Mouse (Mus musculus) T-helper 17 cell (primary cell): ENCODE results near the gene Ttc28.

Source experiments
- in situ Hi-C, 2 experiments: fragments of 300-600 bp; cut with MboI, MseI; formaldehyde crosslinking; loops; 1 replicate in 1 of 2; 2 replicates in 1 of 2; pipeline ENCODE4 v1.15.1; 2025; ENCODE audit warnings: high pct_unique_total_duplicates in 2 of 2

The Ttc28 gene

GRCm38 (mm10) chr5:110949791-110950190, 70.2 kb downstream of the Ttc28 start:
- in situ Hi-C loops = no loop called here

GRCm38 (mm10) chr5:110958196-110958595, 78.6 kb downstream of the Ttc28 start:
- in situ Hi-C loops = no loop called here

- in situ Hi-C loops = no loop called here
Measured at GRCm38 (mm10) chr5:110960067-110960466, 80.5 kb downstream of the Ttc28 start.

- in situ Hi-C loops = no loop called here
Measured at GRCm38 (mm10) chr5:110960890-110961289, 81.3 kb downstream of the Ttc28 start.

- in situ Hi-C loops = no loop called here
Measured at GRCm38 (mm10) chr5:110967483-110968055, 88.0 kb downstream of the Ttc28 start.

- in situ Hi-C loops = no loop called here
Measured at GRCm38 (mm10) chr5:110968566-110968965, 89.0 kb downstream of the Ttc28 start.

- in situ Hi-C loops = no loop called here
Measured at GRCm38 (mm10) chr5:110970162-110970780, 90.7 kb downstream of the Ttc28 start.

- in situ Hi-C loops = no loop called here
Measured at GRCm38 (mm10) chr5:110976721-110977120, 97.1 kb downstream of the Ttc28 start.

- in situ Hi-C loops = no loop called here
Measured at GRCm38 (mm10) chr5:110977796-110978195, 98.2 kb downstream of the Ttc28 start.

GRCm38 (mm10) chr5:110978461-110978860, 98.9 kb downstream of the Ttc28 start:
- in situ Hi-C loops = no loop called here

- in situ Hi-C loops = no loop called here
Measured at GRCm38 (mm10) chr5:110979011-110979860, 99.6 kb downstream of the Ttc28 start.

- in situ Hi-C loops = no loop called here
Measured at GRCm38 (mm10) chr5:110979861-110980346, 100.3 kb downstream of the Ttc28 start.

GRCm38 (mm10) chr5:110980576-110980975, 101.0 kb downstream of the Ttc28 start:
- in situ Hi-C loops = no loop called here

GRCm38 (mm10) chr5:110982436-110982835, 102.8 kb downstream of the Ttc28 start:
- in situ Hi-C loops = no loop called here

- in situ Hi-C loops = no loop called here
Measured at GRCm38 (mm10) chr5:110984136-110984681, 104.6 kb downstream of the Ttc28 start.

GRCm38 (mm10) chr5:110996835-110997539, 117.4 kb downstream of the Ttc28 start:
- in situ Hi-C loops = no loop called here

- in situ Hi-C loops = no loop called here
Measured at GRCm38 (mm10) chr5:110997692-110998091, 118.1 kb downstream of the Ttc28 start.

GRCm38 (mm10) chr5:110998298-110998697, 118.7 kb downstream of the Ttc28 start:
- in situ Hi-C loops = no loop called here

- in situ Hi-C loops = no loop called here
Measured at GRCm38 (mm10) chr5:111000953-111001352, 121.3 kb downstream of the Ttc28 start.

- in situ Hi-C loops = no loop called here
Measured at GRCm38 (mm10) chr5:111003220-111003619, 123.6 kb downstream of the Ttc28 start.

GRCm38 (mm10) chr5:111003750-111004149, 124.1 kb downstream of the Ttc28 start:
- in situ Hi-C loops = no loop called here
